Mouse (Mus musculus): ENCODE results near the gene Pcsk1n.
A peak's percentile ranks its signal among the peaks of the same experiment; 100 is the strongest.
"Not testable (repeated sequence)": the region's sequence is repeated elsewhere in the genome, so short reads cannot be mapped to it uniquely, and the experiment has no call there.

The Pcsk1n gene

DNA sequence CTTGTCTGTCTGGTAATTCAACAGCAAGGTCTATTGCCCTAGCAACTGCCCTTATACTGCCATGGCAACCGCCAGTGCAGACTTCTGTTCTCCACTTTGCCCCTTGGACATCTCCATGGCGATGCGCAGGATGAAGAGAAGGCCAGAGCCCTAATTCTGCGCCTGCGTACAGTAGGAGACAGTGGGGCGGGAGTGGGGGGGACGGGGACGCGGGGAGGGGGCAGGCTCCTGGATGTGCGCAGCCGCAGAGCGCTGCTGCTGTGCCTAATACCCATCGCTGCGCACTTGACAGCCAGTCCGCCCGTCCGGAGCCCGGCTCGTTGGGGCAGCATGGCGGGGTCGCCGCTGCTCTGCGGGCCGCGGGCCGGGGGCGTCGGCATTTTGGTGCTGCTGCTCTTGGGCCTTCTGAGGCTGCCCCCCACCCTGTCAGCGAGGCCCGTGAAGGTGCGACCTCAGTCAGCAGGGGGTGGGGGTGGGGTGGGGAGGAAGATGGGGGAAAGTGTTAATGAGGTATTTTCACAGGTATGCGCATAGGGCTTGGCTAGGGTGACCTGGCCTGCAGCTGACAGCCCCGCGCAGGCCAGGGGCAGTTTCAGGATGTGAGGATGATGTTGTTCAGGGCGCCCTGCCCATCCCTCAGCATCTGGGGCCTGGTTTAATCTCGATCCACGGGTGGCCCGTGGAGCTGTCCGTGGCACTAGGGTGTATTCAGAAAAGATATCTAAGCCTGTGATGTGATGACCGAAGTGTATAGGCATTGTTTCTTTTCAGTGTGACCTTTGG is at the start of gene Pcsk1n:
Gene Pcsk1n, plus strand, starts transcription at position 222 of the 783 bp plus-strand sequence.
- peak; percentile 41 to 48 for DNase-seq (ENCODE audit: low spot score in 2 of 2)

DNA sequence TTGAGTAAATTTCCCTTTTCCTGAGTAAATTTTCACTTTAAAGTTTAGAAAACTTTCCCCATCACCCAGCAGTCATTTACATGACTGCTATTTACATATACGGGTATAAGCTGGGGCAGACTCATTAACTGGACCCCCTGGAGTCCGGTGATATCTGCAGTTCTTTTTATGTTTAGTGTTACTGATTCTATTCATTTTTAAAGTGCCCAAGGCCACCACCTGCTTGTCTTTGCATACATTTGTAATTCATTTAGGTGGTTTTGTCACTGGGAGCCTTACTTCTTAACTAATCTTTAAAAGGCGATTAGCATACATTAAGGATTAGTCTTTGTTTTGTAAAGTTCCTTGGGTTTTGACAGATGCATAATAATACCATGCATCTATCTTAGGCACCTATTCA is 49.8 kb upstream of the Pcsk1n start:
- no peak for DNase-seq (ENCODE audit: low spot score in 2 of 2)

DNA sequence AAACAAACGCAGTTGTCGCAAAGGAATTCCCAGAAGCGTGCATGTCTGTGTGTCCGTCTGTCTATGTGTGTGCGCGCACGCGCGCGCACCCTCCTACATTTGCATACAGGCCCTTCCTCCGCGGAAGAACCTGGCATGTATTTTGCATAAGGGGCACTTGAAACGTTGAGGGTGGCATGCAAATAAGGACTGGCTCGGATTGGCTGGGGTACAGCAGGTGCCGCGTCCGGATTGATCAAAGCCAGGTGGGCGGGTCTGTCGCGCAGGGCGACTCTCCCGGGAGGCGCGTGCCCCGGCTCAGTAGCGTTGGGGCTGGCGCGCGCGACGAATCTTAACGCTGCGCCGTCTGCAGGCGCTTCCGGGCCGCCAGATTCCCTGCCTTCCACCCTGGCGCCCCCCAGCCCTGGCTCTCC is 41.6 kb upstream of the Pcsk1n start, which contains the start of gene Pim2:
Gene Pim2, plus strand, starts transcription at position 256 of the 413 bp plus-strand sequence.
- DNase-seq (ENCODE audit: low spot score in 2 of 2): peak; percentile 80

DNA sequence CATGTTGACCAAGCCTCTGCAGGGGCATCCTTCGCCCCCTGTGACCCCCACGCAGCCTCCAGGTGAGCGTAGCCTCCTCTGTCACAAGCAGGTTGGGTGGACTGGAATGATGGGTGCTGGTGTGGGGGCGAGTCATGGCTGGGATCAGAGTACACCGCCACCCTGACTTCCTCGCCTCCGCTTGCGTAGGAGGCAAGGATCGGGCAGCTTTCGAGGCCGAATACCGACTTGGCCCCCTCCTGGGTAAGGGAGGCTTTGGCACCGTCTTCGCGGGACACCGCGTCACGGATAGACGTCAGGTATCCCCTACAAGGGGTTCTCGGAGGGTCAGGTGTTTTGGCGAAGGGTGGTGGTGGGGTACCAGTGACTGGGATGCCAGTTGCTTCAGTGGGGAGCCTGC is 41.1 kb upstream of the Pcsk1n start:
- no peak for DNase-seq (ENCODE audit: low spot score in 2 of 2)

DNA sequence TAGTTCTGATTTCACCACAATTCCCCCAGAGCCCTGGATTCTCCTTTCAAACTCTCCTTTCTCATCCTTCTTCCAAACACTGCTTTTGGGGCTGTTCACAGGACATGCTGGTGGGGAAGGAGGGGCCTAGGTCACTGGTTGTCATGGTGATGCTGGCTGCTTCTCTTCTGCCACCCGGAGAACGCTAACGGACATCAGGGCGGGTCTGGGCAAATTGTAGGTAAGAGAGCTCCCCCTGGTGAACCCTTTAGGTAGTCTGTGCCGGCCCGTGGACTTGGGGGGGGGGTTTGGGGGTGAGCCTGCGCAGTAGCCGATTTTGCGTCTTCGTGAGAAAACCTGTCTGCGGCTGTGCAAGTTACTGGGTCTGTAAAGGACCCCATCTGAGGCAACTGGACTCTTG is 39.8 kb upstream of the Pcsk1n start:
- DNase-seq (ENCODE audit: low spot score in 2 of 2): peak; percentile 34 to 65

DNA sequence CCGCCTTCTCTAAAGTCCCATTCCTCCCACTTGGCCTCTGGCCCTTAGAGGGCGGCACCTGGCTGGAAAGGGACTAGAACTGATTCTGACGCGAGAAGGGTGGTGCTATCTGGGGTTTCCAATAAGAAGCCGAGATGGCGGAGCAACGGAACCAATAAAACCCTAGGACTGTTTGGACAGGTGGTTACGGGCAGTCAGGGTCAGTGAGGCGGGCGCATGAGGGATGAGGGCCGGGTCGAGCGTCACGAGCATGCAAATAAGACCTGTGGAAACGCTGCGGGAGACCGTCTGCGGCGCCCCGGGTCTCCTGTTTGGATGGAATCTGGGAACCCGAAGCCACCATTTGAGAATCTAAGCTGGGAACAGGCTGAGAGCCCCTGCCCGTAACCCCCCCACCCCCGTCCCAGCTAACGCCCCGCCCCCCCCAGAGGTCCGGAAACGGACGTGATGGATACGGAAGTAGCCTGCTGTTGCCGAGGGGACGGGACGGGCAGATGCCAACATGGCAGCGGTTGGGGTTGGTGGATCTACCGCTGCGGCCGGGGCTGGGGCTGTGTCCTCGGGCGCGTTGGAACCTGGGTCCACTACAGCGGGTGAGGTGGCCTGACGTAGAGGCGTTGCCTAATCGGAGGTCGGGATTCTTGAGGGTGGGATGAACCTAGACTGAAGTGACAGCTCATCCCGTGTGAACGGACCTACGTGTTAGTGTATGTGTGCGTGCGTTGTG is 35.6 kb upstream of the Pcsk1n start, which contains the start of gene Slc35a2:
Gene Slc35a2, plus strand, starts transcription at position 188 of the 727 bp plus-strand sequence.
- DNase-seq (ENCODE audit: low spot score in 2 of 2): peak; percentile 75 to 81

DNA sequence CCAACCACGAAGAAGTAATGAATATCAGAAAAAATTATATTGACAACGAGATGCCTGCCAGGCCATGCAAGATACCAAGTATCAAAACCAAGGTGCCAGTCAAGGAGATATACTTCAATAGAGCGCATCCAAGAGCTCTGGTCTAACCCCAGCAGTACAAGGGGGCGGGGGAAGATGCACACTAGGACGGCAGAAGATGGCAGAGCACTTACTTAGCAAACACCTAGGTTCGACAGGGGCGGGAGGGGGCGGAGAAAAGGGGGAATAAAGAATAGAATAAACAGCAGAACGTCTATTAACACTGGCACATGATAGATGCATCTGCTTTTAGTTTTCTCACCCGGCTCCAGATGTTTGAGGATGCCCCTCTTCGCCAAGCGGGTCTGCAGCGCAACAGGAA is 21.4 kb upstream of the Pcsk1n start:
- DNase-seq (ENCODE audit: low spot score in 2 of 2): no peak

DNA sequence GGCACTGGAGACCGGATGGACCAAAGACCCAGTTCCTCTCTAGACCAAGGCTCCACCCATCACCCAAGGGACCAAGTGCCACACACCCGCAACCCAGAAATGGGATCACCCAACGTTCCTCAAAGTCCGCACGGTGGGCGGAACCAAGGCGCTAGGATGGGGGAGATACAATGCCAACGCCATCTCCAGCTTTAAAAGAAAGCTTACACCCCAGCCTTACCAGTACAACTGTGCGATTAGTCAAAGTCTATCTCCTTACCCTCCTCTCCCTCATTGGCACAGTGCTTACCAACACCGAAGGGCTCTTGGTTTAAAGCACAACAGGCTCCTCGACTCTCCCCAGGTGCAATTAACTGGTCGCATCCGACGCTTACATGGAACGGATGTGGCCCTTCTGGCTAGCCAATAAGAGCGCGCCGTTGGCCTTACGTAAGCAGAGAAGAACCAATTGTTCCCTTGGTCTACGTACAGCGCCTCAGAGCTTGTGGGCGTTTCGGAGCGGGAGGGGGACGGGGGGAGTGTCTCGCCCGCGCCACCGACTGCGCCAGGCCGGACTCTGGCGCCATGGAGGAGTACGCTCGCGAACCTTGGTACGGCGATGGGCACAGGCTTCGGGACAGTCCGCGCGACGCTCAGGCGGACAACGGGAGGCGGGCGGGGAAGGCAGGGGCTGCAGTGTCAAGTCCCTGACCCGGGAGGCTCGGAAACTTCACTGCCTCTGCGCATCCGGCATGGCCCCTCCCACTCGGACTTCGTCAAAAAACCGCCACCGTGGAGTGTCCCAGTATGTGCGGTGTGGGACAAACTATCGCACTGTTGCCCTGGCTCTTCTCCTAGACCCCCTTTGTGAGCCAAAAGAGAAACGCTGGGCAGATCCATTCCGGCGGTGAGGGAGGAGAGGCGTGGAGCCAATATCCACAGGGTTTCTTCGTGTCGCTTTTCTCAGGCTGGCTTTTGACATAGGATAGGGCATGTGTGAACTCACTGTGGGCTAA is 20.4 kb upstream of the Pcsk1n start, which contains the start of the genes Pqbp1 and Timm17b:
Gene Pqbp1, minus strand, starts transcription at position 390 of the 995 bp plus-strand sequence.
Gene Timm17b, plus strand, starts transcription at position 478 of the 995 bp plus-strand sequence.
- DNase-seq (ENCODE audit: low spot score in 2 of 2): peak; percentile 85 to 91

DNA sequence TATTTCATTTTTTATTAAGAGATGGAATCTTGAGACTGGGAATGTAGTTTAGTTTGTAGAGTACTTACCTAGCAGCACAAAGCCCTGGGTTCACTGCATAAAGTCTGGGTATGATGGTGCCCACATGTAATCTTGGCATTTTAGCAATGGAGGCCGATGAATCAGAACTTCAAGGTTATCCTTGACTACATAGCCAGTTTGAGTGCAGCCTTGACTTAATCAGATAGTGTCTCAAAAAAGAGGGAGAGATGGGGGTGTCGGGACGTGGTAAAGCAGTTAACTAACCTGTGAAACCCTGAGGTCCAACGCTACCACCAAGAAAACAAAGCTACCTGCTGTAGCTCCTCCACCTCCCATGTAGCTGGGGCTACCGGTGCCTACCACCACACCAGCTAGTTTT is 15.2 kb upstream of the Pcsk1n start:
- DNase-seq (ENCODE audit: low spot score in 2 of 2): no peak

DNA sequence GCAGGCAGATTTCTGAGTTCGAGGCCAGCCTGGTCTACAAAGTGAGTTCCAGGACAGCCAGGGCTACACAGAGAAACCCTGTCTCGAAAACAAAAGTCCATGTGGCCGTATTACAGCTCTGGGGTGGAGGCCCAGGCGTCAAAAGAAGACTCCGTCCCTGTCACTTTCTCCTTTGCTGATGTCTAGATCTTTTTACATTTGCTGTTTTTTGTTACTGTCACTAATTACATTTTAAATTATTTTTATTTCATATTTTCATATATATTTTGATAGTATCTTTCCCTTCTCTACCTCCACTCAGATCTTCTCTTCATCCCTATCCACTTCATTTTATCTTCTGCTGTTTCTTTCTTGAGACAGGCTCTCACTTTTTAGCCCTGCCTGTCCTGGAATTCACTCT is 11.9 kb upstream of the Pcsk1n start, which contains the start of gene Gm10491:
Gene Gm10491, minus strand, starts transcription at position 101 of the 400 bp plus-strand sequence.
- no peak for DNase-seq (ENCODE audit: low spot score in 2 of 2)

DNA sequence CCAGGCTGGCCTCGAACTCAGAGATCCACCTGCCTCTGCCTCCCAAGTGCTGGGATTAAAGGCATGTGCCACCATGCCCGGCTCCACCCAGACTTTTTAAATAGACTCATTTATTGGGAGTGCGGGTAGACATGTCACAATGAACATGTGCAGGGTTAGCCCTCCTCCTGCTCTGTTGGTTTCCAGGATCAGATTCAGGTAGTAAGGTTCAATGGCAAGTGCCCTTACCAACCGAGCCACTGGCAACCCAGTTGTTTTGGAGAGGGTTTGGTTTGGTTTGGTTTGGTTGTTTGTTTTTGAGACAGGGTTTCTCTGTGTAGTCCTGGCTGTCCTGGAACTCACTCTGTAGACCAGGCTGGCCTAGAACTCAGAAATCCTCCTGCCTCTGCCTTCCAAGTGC is 10.4 kb upstream of the Pcsk1n start, which contains the start of gene Gm10490:
Gene Gm10490, plus strand, starts transcription at position 301 of the 400 bp plus-strand sequence.
- not testable (repeated sequence) for DNase-seq (ENCODE audit: low spot score in 2 of 2)

DNA sequence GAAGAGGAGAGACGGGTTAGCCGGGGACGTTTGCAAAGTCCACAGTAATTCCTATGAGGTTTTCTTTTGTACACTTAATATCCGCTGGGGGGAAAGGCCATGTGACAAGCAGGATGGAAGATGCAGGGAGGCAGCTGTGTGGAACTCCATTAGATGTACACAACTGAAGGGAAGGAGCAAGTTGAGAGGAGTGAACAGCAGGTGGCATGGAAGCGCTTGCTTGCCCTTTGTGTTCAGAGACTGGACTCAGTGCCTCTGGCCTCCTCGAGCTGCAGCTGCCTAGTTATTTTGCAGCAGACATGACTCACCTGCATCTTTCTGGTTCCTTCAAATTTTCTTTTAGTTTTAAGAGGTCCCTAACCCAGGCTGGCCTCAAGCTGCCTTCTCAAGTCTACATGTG is 9.1 kb upstream of the Pcsk1n start:
- DNase-seq (ENCODE audit: low spot score in 2 of 2): no peak

DNA sequence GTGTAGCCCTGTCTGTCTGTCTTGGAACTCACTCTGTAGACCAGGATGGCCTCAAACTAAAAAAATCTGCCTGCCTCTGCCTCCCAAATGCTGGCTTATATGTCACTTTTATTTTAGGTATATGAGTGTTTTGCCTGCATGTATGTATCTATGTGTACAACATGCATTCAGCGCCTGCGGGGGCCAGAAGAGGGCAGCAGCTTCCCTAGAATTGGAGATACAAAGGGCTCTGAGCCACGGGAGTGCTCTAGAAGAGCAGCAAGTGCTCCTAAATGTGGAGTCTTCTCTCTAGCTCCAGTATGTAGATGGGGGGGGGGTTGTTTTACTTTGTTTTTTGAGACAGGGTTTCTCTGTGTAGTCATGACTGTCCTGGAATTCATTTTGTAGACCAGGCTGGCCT is 4.0 kb upstream of the Pcsk1n start:
- not testable (repeated sequence) for DNase-seq (ENCODE audit: low spot score in 2 of 2)

DNA sequence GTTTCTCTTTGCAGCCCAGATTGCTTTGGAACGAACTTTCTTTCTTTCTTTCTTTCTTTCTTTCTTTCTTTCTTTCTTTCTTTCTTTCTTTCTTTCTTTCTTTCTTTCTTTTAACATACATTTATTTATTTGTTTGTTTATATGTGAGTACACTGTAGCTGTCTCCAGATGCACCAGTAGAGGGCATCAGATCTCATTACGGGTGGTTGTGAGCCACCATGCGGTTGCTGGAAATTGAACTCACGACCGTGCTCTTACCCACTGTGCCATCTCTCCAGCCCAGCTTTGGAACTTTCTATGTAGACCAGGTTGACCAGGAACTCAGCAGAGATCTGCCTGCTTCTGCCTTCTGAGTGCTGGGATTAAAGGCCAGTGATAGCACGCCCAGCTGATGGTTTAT is 1.7 kb upstream of the Pcsk1n start:
- DNase-seq (ENCODE audit: low spot score in 2 of 2): not testable (repeated sequence)

DNA sequence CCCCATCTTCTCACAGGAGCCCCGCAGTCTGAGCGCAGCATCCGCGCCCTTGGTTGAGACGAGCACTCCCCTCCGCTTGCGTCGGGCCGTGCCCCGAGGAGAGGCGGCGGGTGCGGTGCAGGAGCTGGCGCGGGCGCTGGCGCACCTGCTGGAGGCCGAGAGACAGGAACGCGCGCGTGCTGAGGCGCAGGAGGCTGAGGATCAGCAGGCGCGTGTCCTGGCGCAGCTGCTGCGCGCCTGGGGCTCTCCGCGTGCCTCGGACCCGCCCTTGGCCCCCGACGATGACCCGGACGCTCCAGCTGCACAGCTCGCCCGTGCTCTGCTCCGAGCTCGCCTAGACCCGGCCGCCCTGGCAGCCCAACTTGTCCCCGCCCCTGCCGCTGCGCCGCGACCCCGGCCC is 2.4 kb downstream of the Pcsk1n start:
- DNase-seq (ENCODE audit: low spot score in 2 of 2): no peak

DNA sequence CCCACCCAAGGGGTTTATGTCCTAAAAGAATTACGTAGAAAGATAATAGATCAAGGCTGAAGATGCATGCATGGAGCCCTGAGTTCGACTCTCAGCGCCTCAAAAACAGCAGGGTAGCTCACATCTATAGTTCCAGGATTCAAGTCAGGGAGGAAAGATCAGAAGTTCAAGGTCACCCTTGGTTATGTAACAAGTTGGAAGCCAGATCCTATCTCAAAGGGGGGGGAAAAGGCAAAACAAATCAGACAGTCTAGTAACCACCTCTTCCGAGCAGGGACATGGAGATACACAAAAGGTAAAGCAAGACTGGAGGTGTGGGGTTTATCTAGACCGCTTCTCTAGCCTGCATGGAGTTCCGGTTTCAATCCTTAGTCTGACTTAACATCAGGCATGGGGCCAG is 6.6 kb downstream of the Pcsk1n start:
- no peak for DNase-seq (ENCODE audit: low spot score in 2 of 2)

DNA sequence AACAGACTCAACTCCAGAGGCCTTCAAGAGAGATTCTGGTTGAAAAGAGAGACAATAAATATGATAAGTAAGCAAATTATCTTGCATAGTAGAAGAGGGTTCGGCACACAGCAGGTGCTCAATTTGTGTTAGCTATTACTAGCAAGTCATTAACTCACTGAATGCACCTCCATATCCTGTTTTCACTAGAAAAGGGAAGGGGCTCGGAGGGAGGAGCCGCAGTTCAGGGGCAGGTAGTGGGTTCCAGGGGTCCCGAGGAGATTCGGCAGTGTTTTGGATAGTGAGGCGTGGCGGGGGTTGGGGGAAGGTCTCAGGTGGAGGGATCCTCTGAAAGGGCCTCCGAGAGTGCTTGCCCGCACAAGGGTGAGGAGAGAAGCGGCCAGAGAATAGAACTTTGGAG is 7.5 kb downstream of the Pcsk1n start:
- no peak for DNase-seq (ENCODE audit: low spot score in 2 of 2)

DNA sequence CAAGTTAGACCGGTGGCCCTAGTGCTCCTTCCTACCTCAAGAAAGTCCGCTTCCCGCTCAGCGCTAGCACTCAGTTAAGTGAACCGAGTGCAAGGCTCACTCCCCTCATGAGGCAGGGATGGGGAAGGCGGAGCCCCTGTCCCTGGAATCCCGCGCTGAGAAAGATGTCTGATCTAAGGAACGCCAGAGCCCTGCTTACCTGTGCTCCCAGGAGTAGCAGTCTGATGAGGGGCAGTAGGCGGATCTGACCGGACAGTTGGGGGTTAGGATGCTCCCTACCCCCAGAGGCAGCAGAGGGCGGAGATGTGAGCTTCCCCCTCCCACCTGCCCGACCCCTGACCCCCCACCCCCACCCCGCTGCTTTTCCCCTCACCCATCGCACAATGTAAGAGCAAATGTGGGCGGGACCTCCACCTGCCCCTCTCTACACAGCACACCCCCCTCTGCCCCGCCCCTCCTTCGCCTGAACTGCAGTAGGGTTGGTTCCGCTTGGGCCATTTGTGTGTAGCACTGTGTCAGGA is 8.7 kb downstream of the Pcsk1n start, which contains the start of gene Eras:
Gene Eras, minus strand, starts transcription at position 338 of the 521 bp plus-strand sequence.
- DNase-seq (ENCODE audit: low spot score in 2 of 2): no peak

DNA sequence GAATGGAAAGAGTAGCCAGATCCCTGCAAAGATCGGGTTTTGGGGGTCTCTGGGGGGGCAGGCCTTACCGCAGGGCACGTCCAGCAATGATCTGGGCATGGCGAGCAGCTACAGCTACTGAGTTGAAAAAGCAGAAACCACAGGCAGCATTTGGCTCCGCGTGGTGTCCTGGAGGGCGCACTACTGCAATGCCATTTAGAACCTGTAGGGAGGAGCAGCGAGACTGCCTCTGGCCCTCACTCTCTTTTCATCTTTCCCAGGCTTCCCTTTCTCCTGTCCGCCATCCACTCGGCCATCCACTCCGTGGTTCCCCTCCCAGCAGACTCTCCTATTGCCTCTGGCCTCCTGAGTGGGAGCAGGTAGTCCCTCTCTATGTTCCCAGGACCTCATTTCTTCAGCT is 17.3 kb downstream of the Pcsk1n start:
- DNase-seq (ENCODE audit: low spot score in 2 of 2): no peak

DNA sequence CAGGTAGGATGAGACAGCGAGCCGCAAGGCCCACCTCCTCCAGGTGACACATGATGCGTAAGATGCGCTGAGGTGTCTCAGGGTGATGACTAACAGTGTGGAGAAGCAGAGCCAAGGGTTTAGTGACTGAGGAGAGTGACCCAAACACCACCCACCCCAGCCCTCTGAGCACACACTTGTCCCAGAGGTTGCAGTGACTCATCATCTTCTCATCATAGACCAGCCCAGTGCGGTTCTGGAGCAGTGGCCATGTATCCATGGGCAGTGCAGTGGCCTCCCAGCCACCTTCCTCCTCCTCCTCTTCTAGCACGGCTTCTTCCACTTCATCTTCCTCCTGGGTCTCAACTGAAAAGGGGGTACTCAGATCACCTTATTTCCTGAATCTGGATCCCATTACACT is 18.0 kb downstream of the Pcsk1n start:
- DNase-seq (ENCODE audit: low spot score in 2 of 2): no peak

DNA sequence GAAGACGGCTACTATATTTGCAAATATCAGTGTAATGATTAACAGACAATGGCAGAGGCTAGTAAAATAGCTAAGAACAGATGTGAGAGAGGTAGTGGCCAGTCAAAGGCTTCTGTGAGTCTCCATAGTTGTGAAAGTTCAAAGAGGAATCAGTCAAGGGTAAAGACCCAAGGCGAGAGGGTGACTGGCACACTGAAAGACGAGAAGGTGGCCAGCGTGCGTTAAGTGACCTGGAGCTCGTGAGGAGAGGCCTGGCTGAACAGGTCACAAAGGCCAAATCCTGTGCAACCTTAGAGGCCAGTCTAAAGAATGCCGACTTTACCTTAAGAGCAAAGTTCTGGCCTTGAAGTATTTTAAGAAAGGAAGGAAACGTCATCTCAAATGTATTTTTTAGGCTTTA is 26.0 kb downstream of the Pcsk1n start:
- no peak for DNase-seq (ENCODE audit: low spot score in 2 of 2)

Data from right cerebral cortex, postnatal 36 days (tissue).